Mouse (Mus musculus) forebrain, embryonic 14.5 days (tissue): ENCODE data around the gene Tufm. TPM values are rescaled to one million over a fixed set of nuclear protein-coding genes. Genes with fewer than 3 reads are reported as not detected.

Experiments used
- ATAC-seq: fragments of 200-750 bp; cut with Nextera tagmentation; 2 replicates; pipeline ENCODE4 v1.8.0; 2017; ENCODE audit warnings: mild to moderate bottlenecking, moderate library complexity
- DNase-seq: peaks from one replicate; pipeline ENCODE4 v3.0.0-alpha.2; 2015; ENCODE audit warnings: low spot score
- H3K27ac ChIP-seq: fragments of 300-500 bp; sonication (generic); 2 replicates; pipeline ENCODE4 v1.5.1; 2014; ENCODE audit warnings: low read depth, mild to moderate bottlenecking, control low read depth, low read length, moderate library complexity
- H3K27me3 ChIP-seq: fragments of 300-500 bp; sonication (generic); replicated peaks from 2 replicates; pipeline ENCODE4 v1.6.1; 2014; ENCODE audit warnings: low read length, control low read depth, mixed read lengths; ENCODE audit not compliant: control insufficient read depth, insufficient read depth
- H3K36me3 ChIP-seq: fragments of 300-500 bp; sonication (generic); 2 replicates; pipeline ENCODE4 v1.6.1; 2014; ENCODE audit warnings: low read length, control low read depth; ENCODE audit not compliant: control insufficient read depth, insufficient read depth
- H3K4me1 ChIP-seq: fragments of 300-500 bp; sonication (generic); 2 replicates; pipeline ENCODE4 v1.6.1; 2014; ENCODE audit warnings: antibody characterized with exemption, low read length, control low read depth; ENCODE audit not compliant: control insufficient read depth, insufficient read depth
- H3K4me2 ChIP-seq: fragments of 300-500 bp; sonication (generic); 2 replicates; pipeline ENCODE4 v1.6.1; 2014; ENCODE audit warnings: mild to moderate bottlenecking, control low read depth, low read length
- H3K4me3 ChIP-seq: fragments of 300-500 bp; sonication (generic); 2 replicates; pipeline ENCODE4 v1.5.1; 2014; ENCODE audit warnings: low read depth, low read length, control low read depth
- H3K9ac ChIP-seq: fragments of 300-500 bp; sonication (generic); 2 replicates; pipeline ENCODE4 v1.6.1; 2014; ENCODE audit warnings: mild to moderate bottlenecking, low read length, control low read depth, moderate library complexity
- H3K9me3 ChIP-seq: fragments of 300-500 bp; sonication (generic); replicated peaks from 2 replicates; pipeline ENCODE4 v1.6.1; 2016; ENCODE audit warnings: low read length, control low read depth, mixed read lengths; ENCODE audit not compliant: control insufficient read depth
- WGBS: fragments of 180-500 bp; shearing (Covaris S2); extraction: QIAGEN DNeasy Blood & Tissue Kit; methylation state at CpG from one replicate; pipeline ENCODE4 v1.1.7; 2014; 5-methylcytosine and 5-hydroxymethylcytosine counted together
- polyA plus RNA-seq: library from polyadenylated mRNA; unstranded; fragments of >200 nt; fragmentation: Nextera tagmentation; extraction: Ambion mirVana; gene quantifications from 2 replicates; pipeline ENCODE4 v1.2.1, GENCODE M21; 2014

The Tufm gene
- polyA plus RNA-seq, 1 experiment from 2014 or later = 135 TPM

GRCm38 (mm10) chr7:126452244-126452643 is 34.9 kb upstream of the Tufm start:
- no peak for ATAC-seq
- no peak for DNase-seq

GRCm38 (mm10) chr7:126453861-126454260 is 33.3 kb upstream of the Tufm start:
- WGBS = 86% methylated on average over 7 of the region's 7 CpGs
- Histone ChIP-seq H3K9ac (no peak overlapping the region), H3K27ac (no peak overlapping the region), H3K4me1 (no peaks in the 10 kb centered on the region), H3K4me3 (no peak overlapping the region), H3K4me2 (no peak overlapping the region), H3K27me3 (no peaks in the 10 kb centered on the region), H3K9me3 (no peaks in the 10 kb centered on the region), H3K36me3 (no peaks in the 10 kb centered on the region)
- no peak for ATAC-seq
- no peak for DNase-seq

More at GRCm38 (mm10) chr7:126452244-126452643, 34.9 kb upstream of the Tufm start:
- Histone ChIP-seq H3K36me3 (0 out of 2 replicates have a peak, but pooled peaks cover 2% of the 10 kb centered on the region), H3K4me2 (no peak overlapping the region), H3K4me3 (no peak overlapping the region), H3K4me1 (no peaks in the 10 kb centered on the region), H3K9me3 (no peaks in the 10 kb centered on the region), H3K9ac (no peak overlapping the region), H3K27me3 (no peaks in the 10 kb centered on the region), H3K27ac (no peak overlapping the region)
- 93% methylated on average over 3 of the region's 3 CpGs for WGBS

- ATAC-seq = no peak
- Histone ChIP-seq H3K9ac (no peak overlapping the region), H3K9me3 (no peaks in the 10 kb centered on the region), H3K27ac (no peak overlapping the region), H3K4me3 (no peak overlapping the region), H3K36me3 (no peaks in the 10 kb centered on the region), H3K27me3 (no peaks in the 10 kb centered on the region), H3K4me1 (no peaks in the 10 kb centered on the region), H3K4me2 (no peak overlapping the region)
- DNase-seq = no peak
- 82% methylated on average over 2 of the region's 2 CpGs for WGBS
Measured at GRCm38 (mm10) chr7:126455242-126455641, 31.9 kb upstream of the Tufm start.

- 89% methylated on average over 17 of the region's 17 CpGs for WGBS
- DNase-seq (no peak), ATAC-seq (no peak)
- H3K4me3 ChIP-seq = no peak overlapping the region
- H3K27me3 ChIP-seq = no peaks in the 10 kb centered on the region
- no peak overlapping the region for H3K27ac ChIP-seq
- no peak overlapping the region for H3K9ac ChIP-seq
- no peaks in the 10 kb centered on the region for H3K9me3 ChIP-seq
- H3K4me2 ChIP-seq = no peak overlapping the region
- no peaks in the 10 kb centered on the region for H3K4me1 ChIP-seq
- H3K36me3 ChIP-seq = no peaks in the 10 kb centered on the region
Measured at GRCm38 (mm10) chr7:126456382-126457266, 30.5 kb upstream of the Tufm start.

- Histone ChIP-seq H3K4me2 (no peak overlapping the region), H3K36me3 (no peaks in the 10 kb centered on the region), H3K27ac (no peak overlapping the region), H3K4me1 (no peaks in the 10 kb centered on the region), H3K4me3 (no peak overlapping the region), H3K9ac (no peak overlapping the region), H3K27me3 (no peaks in the 10 kb centered on the region), H3K9me3 (no peaks in the 10 kb centered on the region)
- ATAC-seq (no peak), DNase-seq (no peak)
- 76% methylated on average over 5 of the region's 5 CpGs for WGBS
Measured at GRCm38 (mm10) chr7:126458225-126458624, 28.9 kb upstream of the Tufm start.

- Histone ChIP-seq H3K9me3 (no peaks in the 10 kb centered on the region), H3K4me2 (no peak overlapping the region), H3K27me3 (no peaks in the 10 kb centered on the region), H3K27ac (no peak overlapping the region), H3K4me1 (no peaks in the 10 kb centered on the region), H3K36me3 (no peaks in the 10 kb centered on the region), H3K9ac (no peak overlapping the region), H3K4me3 (no peak overlapping the region)
- 81% methylated on average over 11 of the region's 11 CpGs for WGBS
- DNase-seq (no peak), ATAC-seq (no peak)
Measured at GRCm38 (mm10) chr7:126458844-126459618, 28.1 kb upstream of the Tufm start.

GRCm38 (mm10) chr7:126460623-126461399 is 26.4 kb upstream of the Tufm start:
- WGBS = 42% methylated on average over 10 of the region's 10 CpGs
- Histone ChIP-seq H3K9ac (no peak overlapping the region), H3K9me3 (no peaks in the 10 kb centered on the region), H3K27me3 (no peaks in the 10 kb centered on the region), H3K4me3 (no peak overlapping the region), H3K27ac (no peak overlapping the region), H3K36me3 (no peaks in the 10 kb centered on the region), H3K4me1 (no peaks in the 10 kb centered on the region), H3K4me2 (no peak overlapping the region)
- DNase-seq (no peak), ATAC-seq (no peak)

GRCm38 (mm10) chr7:126461626-126462025 is 25.5 kb upstream of the Tufm start:
- no peaks in the 10 kb centered on the region for H3K27me3 ChIP-seq
- H3K9ac ChIP-seq = no peak overlapping the region
- peaks cover 5% of the 10 kb centered on the region for H3K36me3 ChIP-seq
- no peak overlapping the region for H3K4me3 ChIP-seq
- DNase-seq = no peak
- H3K4me1 ChIP-seq = no peaks in the 10 kb centered on the region
- no peaks in the 10 kb centered on the region for H3K9me3 ChIP-seq
- no peak for ATAC-seq
- H3K27ac ChIP-seq = no peak overlapping the region
- H3K4me2 ChIP-seq = no peak overlapping the region
- 56% methylated on average over 3 of the region's 3 CpGs for WGBS
